11 mouse cellular contexts compared by ENCODE assay signal in the genomic region with DNA sequence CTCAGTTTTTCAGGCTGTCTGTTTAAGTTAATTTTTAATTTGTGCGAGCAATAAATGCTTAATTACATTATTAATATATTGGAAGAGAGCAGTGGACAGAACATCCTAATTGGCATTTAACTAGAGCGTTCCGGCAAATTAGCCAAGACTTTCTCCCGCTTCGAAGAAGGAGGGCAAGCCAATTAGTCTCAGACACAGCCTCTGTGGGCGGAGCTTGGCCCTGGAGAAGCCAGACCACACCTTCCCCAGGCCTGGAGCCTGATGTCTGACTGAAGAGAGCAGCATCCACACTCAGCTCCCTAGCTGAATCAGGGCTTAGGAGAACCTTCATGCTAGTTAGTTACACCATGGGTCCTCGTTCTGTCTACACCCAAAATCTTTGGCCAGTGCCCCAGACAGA.
A peak's percentile ranks its signal among the peaks of the same experiment; 100 is the strongest.
DNase-seq lines count a peak whose midpoint lies in the region; ATAC-seq lines count a peak whose summit lies in the region.
"Had no signal": no experiment of that assay in that cellular context is flagged by ENCODE, and none has a peak within 500 bp of the region (broad histone marks: within the 10 kb centered on the region; RNA-seq: fewer than 3 reads in every experiment).

No protein-coding gene starts in this region.

- H3K9me3 ChIP-seq in midbrain, embryonic 15.5 days: no peaks in the 10 kb centered on the region
- H3K9me3 ChIP-seq: heart, embryonic 13.5 days; liver, embryonic 13.5 days had no signal

- no peak overlapping the region for H3K9ac ChIP-seq in midbrain, embryonic 15.5 days
- H3K9ac ChIP-seq: heart, embryonic 13.5 days; liver, embryonic 13.5 days had no signal

- H3K27ac ChIP-seq in midbrain, embryonic 15.5 days: 0 out of 2 replicates have a peak overlapping the region, but pooled peaks have one; percentile 5
- H3K27ac ChIP-seq: heart, embryonic 13.5 days; liver, embryonic 13.5 days had no signal

- no peak overlapping the region for H3K4me3 ChIP-seq in midbrain, embryonic 15.5 days
- H3K4me3 ChIP-seq: heart, embryonic 13.5 days; liver, embryonic 13.5 days had no signal

- no peak for ATAC-seq in midbrain, embryonic 15.5 days (replicated peaks)
- ATAC-seq: Patski had no signal

- no peak overlapping the region for H3K4me2 ChIP-seq in midbrain, embryonic 15.5 days
- H3K4me2 ChIP-seq: heart, embryonic 13.5 days; liver, embryonic 13.5 days had no signal

- H3K4me1 ChIP-seq in midbrain, embryonic 15.5 days: peaks cover 10% of the 10 kb centered on the region; the same call in 1 of the 2 replicates
- H3K4me1 ChIP-seq: liver, embryonic 13.5 days had no signal

- peak; percentile 36 to 41 for DNase-seq in cerebellum, postnatal 14 days
- DNase-seq in cerebellum, postnatal 36 days: no peak
- DNase-seq in lung, postnatal 10 days: peak; percentile 20
- DNase-seq in lung, adult 18-20 months: no peak
- peak; percentile 20 for DNase-seq in forelimb bud, embryonic 11.5 days (ENCODE audit: low read depth, low spot score)
- no peak for DNase-seq in left cerebral cortex, adult 11 months (ENCODE audit: low spot score)
- DNase-seq in spleen, adult 18-20 months: no peak
- DNase-seq: liver, embryonic 13.5 days had no signal

- H3K36me3 ChIP-seq in midbrain, embryonic 15.5 days (replicated peaks): 0 out of 2 replicates have a peak, but pooled peaks cover 2% of the 10 kb centered on the region
- H3K36me3 ChIP-seq: liver, embryonic 13.5 days had no signal

- 18% methylated on average over 7 of the region's 7 CpGs for WGBS in midbrain, embryonic 15.5 days

- no peaks in the 10 kb centered on the region for H3K27me3 ChIP-seq in midbrain, embryonic 15.5 days (replicated peaks)
- H3K27me3 ChIP-seq: liver, embryonic 13.5 days; Patski had no signal

Comparison
In these comparisons a context has a peak if more than half of its experiments do, and no peak if none do; other contexts are left out.
1. DNase-seq: peak in cerebellum, postnatal 14 days (2 of 2), lung, postnatal 10 days (single experiment) and forelimb bud, embryonic 11.5 days (single experiment); none in cerebellum, postnatal 36 days (0 of 2), lung, adult 18-20 months (0 of 2), left cerebral cortex, adult 11 months (single experiment) and spleen, adult 18-20 months (0 of 2).